Mouse (Mus musculus) CH12.LX (cell line): Measurements from ENCODE around the gene Zfp560. TPM values are rescaled to one million over a fixed set of nuclear protein-coding genes. Genes with fewer than 3 reads are reported as not detected.

ENCODE experiments used
- DNase-seq: peaks from one replicate; pipeline ENCODE4 v3.0.0-alpha.2; 2013; ENCODE audit errors: extremely low read depth
- H3K27ac ChIP-seq: 2 replicates; pipeline ENCODE4 v1.5.1; 2012; ENCODE audit warnings: low read depth, mild to moderate bottlenecking, control low read depth, moderate library complexity; ENCODE audit not compliant: insufficient read depth
- H3K27me3 ChIP-seq: replicated peaks from 2 replicates; pipeline ENCODE3; 2012; ENCODE audit warnings: inconsistent platforms
- H3K36me3 ChIP-seq, 2 experiments: replicated peaks in 1 of 2; 2 replicates each; pipeline versions ENCODE3 to v1.6.1; 2012; ENCODE audit warnings: inconsistent platforms in 1 of 2, low read length in 1 of 2, mild to moderate bottlenecking in 1 of 2, mixed read lengths in 1 of 2, moderate library complexity in 1 of 2; ENCODE audit not compliant: control insufficient read depth in 1 of 2, insufficient read depth in 1 of 2
- H3K4me1 ChIP-seq, 2 experiments: 2 replicates each; pipeline ENCODE4 v1.6.1; 2012; ENCODE audit warnings: inconsistent platforms in 1 of 2, moderate library complexity in 1 of 2; ENCODE audit not compliant: insufficient read depth in 2 of 2, control insufficient read depth in 1 of 2
- H3K4me2 ChIP-seq: 2 replicates; pipeline ENCODE4 v1.6.1; 2012; ENCODE audit warnings: low read depth, mild to moderate bottlenecking, control low read depth; ENCODE audit not compliant: poor library complexity, insufficient read depth, severe bottlenecking
- H3K4me3 ChIP-seq, 3 experiments: fragments of 150-350 bp in 1 of 3; sonication (generic) in 1 of 3; replicated peaks in 1 of 3; 2 replicates each; pipeline versions ENCODE3 to v1.5.1; 2011 to 2012; ENCODE audit warnings: low read depth in 2 of 3, low read length in 2 of 3, mild to moderate bottlenecking in 2 of 3, moderate library complexity in 2 of 3, control low read depth in 1 of 3, improper control_type of control experiment in 1 of 3, inconsistent platforms in 1 of 3, mixed read lengths in 1 of 3; ENCODE audit not compliant: poor library complexity in 1 of 3
- H3K79me2 ChIP-seq: replicated peaks from 2 replicates; pipeline ENCODE4 v1.6.1; 2012; ENCODE audit warnings: mild to moderate bottlenecking, moderate library complexity; ENCODE audit not compliant: control insufficient read depth, poor library complexity, insufficient read depth, severe bottlenecking; ENCODE audit errors: extremely low read depth
- H3K9ac ChIP-seq: 2 replicates; pipeline ENCODE4 v1.6.1; 2012; ENCODE audit warnings: low read depth, mild to moderate bottlenecking, control low read depth, moderate library complexity; ENCODE audit not compliant: insufficient read depth
- H3K9me3 ChIP-seq: replicated peaks from 2 replicates; pipeline ENCODE3; 2012; ENCODE audit warnings: low read length, inconsistent platforms, mixed read lengths
- BHLHE40 ChIP-seq: IDR thresholded peaks from 2 replicates; pipeline ENCODE4 v1.6.1; 2011; ENCODE audit warnings: mild to moderate bottlenecking, low read depth, low read length, improper control_type of control experiment
- CHD2 ChIP-seq: IDR thresholded peaks from 2 replicates; pipeline ENCODE4 v1.6.1; 2011; ENCODE audit warnings: low read length, improper control_type of control experiment
- CTCF ChIP-seq, 2 experiments: IDR thresholded peaks in 1 of 2; conservative IDR thresholded peaks in 1 of 2; 2 replicates each; pipeline ENCODE4 v1.5.1; 2011 to 2012; ENCODE audit warnings: low read depth in 2 of 2, low read length in 2 of 2, improper control_type of control experiment in 1 of 2, inconsistent platforms in 1 of 2, mild to moderate bottlenecking in 1 of 2, moderate library complexity in 1 of 2
- EP300 ChIP-seq: IDR thresholded peaks from 2 replicates; pipeline ENCODE4 v1.6.1; 2011; ENCODE audit warnings: low read length, improper control_type of control experiment
- IRF4 ChIP-seq: IDR thresholded peaks from 2 replicates; pipeline ENCODE4 v1.6.1; 2014; ENCODE audit warnings: low read depth, mild to moderate bottlenecking, inconsistent platforms, low read length, improper control_type of control experiment
- JUND ChIP-seq: conservative IDR thresholded peaks from 2 replicates; pipeline ENCODE4 v1.6.1; 2011; ENCODE audit warnings: low read depth, low read length, improper control_type of control experiment
- KAT2A ChIP-seq: IDR thresholded peaks from 2 replicates; pipeline ENCODE4 v1.6.1; 2012; ENCODE audit warnings: low read length, improper control_type of control experiment, inconsistent platforms; ENCODE audit not compliant: insufficient replicate concordance
- MAFK ChIP-seq: IDR thresholded peaks from 2 replicates; pipeline ENCODE4 v1.6.1; 2011; ENCODE audit warnings: low read length, improper control_type of control experiment; ENCODE audit not compliant: insufficient replicate concordance
- MAZ ChIP-seq: IDR thresholded peaks from 2 replicates; pipeline ENCODE4 v1.6.1; 2012; ENCODE audit warnings: low read depth, mild to moderate bottlenecking, inconsistent platforms, low read length, improper control_type of control experiment, moderate library complexity
- MEF2A ChIP-seq: IDR thresholded peaks from 2 replicates; pipeline ENCODE4 v1.6.1; 2014; ENCODE audit warnings: low read depth, mild to moderate bottlenecking, inconsistent platforms, low read length, improper control_type of control experiment, borderline replicate concordance
- MXI1 ChIP-seq: IDR thresholded peaks from 2 replicates; pipeline ENCODE4 v1.6.1; 2011; ENCODE audit warnings: mild to moderate bottlenecking, low read depth, low read length, improper control_type of control experiment
- MYC ChIP-seq: IDR thresholded peaks from 2 replicates; pipeline ENCODE4 v1.6.1; 2011; ENCODE audit warnings: low read depth, mild to moderate bottlenecking, improper control_type of control experiment, low read length
- NELFE ChIP-seq: IDR thresholded peaks from 2 replicates; pipeline ENCODE4 v1.6.1; 2011; ENCODE audit warnings: low read depth, low read length, improper control_type of control experiment
- PAX5 ChIP-seq: IDR thresholded peaks from 2 replicates; pipeline ENCODE4 v1.6.1; 2012; ENCODE audit warnings: low read length, inconsistent platforms, mixed read lengths
- POLR2A ChIP-seq: IDR thresholded peaks from 2 replicates; pipeline ENCODE4 v1.6.1; 2011; ENCODE audit warnings: low read depth, mild to moderate bottlenecking, improper control_type of control experiment, low read length
- RAD21 ChIP-seq: IDR thresholded peaks from 2 replicates; pipeline ENCODE4 v1.6.1; 2011; ENCODE audit warnings: low read depth, mild to moderate bottlenecking, low read length, improper control_type of control experiment, moderate library complexity
- RCOR1 ChIP-seq: conservative IDR thresholded peaks from 2 replicates; pipeline ENCODE4 v1.6.1; 2012; ENCODE audit warnings: low read depth, mild to moderate bottlenecking, inconsistent platforms, low read length, improper control_type of control experiment
- SIN3A ChIP-seq: IDR thresholded peaks from 2 replicates; pipeline ENCODE4 v1.6.1; 2012; ENCODE audit warnings: low read length, improper control_type of control experiment, inconsistent platforms
- TBP ChIP-seq: conservative IDR thresholded peaks from 2 replicates; pipeline ENCODE4 v1.6.1; 2011; ENCODE audit warnings: low read depth, low read length, improper control_type of control experiment
- TCF12 ChIP-seq: IDR thresholded peaks from 2 replicates; pipeline ENCODE4 v1.6.1; 2014; ENCODE audit warnings: low read depth, mild to moderate bottlenecking, inconsistent platforms, low read length, improper control_type of control experiment
- ZKSCAN1 ChIP-seq: IDR thresholded peaks from 2 replicates; pipeline ENCODE4 v1.6.1; 2012; ENCODE audit warnings: low read depth, inconsistent platforms, low read length, improper control_type of control experiment, borderline replicate concordance
- ZMIZ1 ChIP-seq: IDR thresholded peaks from 2 replicates; pipeline ENCODE4 v1.6.1; 2012; ENCODE audit warnings: low read depth, mild to moderate bottlenecking, inconsistent platforms, low read length, improper control_type of control experiment
- dilution Hi-C: fragments of 300-500 bp; cut with MboI; formaldehyde crosslinking; loops from 2 replicates; pipeline ENCODE4 v1.14.3; 2020; ENCODE audit warnings: low sequenced_read_pairs; ENCODE audit not compliant: extremely low pct_unique_long_range_greater_than_20kb, extremely low pct_ligation_motif_present
- in situ Hi-C: fragments of 300-500 bp; cut with MboI; formaldehyde crosslinking; loops from 3 replicates; pipeline ENCODE4 v1.14.3; 2019; ENCODE audit warnings: low sequenced_read_pairs, low pct_ligation_motif_present, low pct_unique_long_range_greater_than_20kb, mixed read lengths
- polyA plus RNA-seq: library from polyadenylated mRNA; unstranded; fragments of >175 nt; gene quantifications from 2 replicates; pipeline ENCODE4 v1.2.1, GENCODE M21; 2012; ENCODE audit warnings: low read depth; ENCODE audit not compliant: insufficient read length
- total RNA-seq, 2 experiments: library from RNA; depleted of rRNA; stranded (reverse); fragments of 300-350 nt in 1 of 2; fragments of >200 nt in 1 of 2; gene quantifications; 2 replicates each; pipeline ENCODE4 v1.2.3; 2012 to 2014

Zfp560 gene
- total and polyA plus RNA-seq, 3 experiments: 10.6 to 29.0 (median 12.4) TPM

DNA sequence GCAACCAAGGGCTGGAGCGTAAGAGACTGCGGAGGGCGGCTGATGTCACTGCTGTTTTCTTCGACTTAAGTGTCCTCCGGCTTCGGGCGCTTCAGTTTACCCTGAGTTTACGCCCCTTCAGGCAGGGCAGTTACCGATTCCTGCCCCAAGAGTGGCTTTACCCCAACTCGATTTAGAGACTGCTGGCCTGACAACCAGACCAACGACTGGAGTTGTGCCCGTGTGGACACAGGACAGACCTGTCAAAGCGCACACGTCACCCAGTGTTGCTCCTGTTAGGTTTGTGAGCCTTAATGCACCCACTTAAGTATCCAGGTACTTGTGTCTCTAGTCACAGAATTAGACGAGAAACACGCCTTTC lies 346 bp upstream of the Zfp560 start:
- DNase-seq: no peak
- dilution Hi-C loops: no loop called here
- peak overlapping the region; percentile 75 to 84 (median 77) for H3K4me3 ChIP-seq
- no peaks in the 10 kb centered on the region for H3K27me3 ChIP-seq
- no peaks in the 10 kb centered on the region for H3K9me3 ChIP-seq
- no peaks in the 10 kb centered on the region for H3K36me3 ChIP-seq
- TF ChIP-seq TBP: no peak
- peak; percentile 2; the same call in 1 of the 2 replicates for TF ChIP-seq SIN3A
- no peaks in the 10 kb centered on the region for H3K79me2 ChIP-seq
- in situ Hi-C loops: no loop called here
- peak overlapping the region; percentile 55; the same call in 1 of the 2 replicates for H3K4me2 ChIP-seq
- no peak overlapping the region for H3K27ac ChIP-seq
- peak overlapping the region; percentile 18 for H3K9ac ChIP-seq
- peaks cover 5 to 18% of the 10 kb centered on the region in 2 experiments; a peak in 3 of 4 replicates for H3K4me1 ChIP-seq

DNA sequence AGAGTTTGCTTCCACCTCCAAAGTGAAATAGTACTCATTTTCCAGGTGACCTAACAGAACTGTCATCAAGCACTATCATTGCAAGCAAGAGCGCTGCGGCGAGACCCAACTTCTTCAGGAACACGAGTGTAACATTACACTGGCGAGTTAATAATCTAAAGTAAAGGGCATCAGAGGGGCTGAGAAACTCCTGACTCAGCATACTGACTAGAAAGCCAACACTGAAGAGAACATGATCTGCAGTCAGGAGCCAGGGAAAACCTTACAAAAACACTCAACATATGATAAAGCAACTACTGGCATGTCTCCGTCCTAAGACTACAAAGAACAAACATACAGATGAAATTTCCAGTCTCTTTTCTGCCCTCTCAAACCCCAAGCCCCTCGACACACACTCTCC lies 1.3 kb downstream of the Zfp560 start:
- no peak overlapping the region for H3K27ac ChIP-seq
- TF ChIP-seq MAFK (peak; percentile 75; the same call in 1 of the 2 replicates), KAT2A (no peak), TCF12 (no peak), PAX5 (no peak)
- TF ChIP-seq, all 38 proteins: peak for 1
- in situ Hi-C loops (no loop called here), dilution Hi-C loops (no loop called here)
- Histone ChIP-seq H3K4me3 (no peak overlapping the region), H3K27me3 (no peaks in the 10 kb centered on the region), H3K9ac (no peak overlapping the region), H3K36me3 (no peaks in the 10 kb centered on the region), H3K79me2 (0 out of 2 replicates have a peak, but pooled peaks cover 2% of the 10 kb centered on the region), H3K4me2 (peak overlapping the region; percentile 59), H3K4me1 (peaks cover 5 to 18% of the 10 kb centered on the region in 2 experiments; a peak in 3 of 4 replicates), H3K9me3 (no peaks in the 10 kb centered on the region)
- no peak for DNase-seq

DNA sequence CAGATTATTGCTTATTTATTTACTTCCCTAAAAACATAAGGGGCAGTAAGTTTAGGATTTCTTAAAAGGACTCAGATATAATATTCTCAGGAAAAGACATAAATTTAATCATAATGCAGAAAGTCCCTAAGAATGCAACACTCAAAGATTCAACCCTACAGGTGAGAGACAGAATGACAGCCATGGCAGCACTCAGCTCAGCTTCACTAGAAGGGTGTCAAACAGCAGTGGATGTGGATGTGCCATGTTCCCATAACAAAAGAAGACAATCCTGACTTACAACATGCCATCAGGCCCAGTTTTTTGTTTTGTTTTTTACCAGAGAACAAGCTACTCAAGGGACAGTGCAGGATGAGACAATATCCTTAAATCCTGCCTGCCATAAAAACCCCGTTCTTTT lies 10.3 kb downstream of the Zfp560 start:
- H3K4me3 ChIP-seq: no peak overlapping the region
- no peak overlapping the region for H3K27ac ChIP-seq
- no peak overlapping the region for H3K4me2 ChIP-seq
- no peaks in the 10 kb centered on the region for H3K27me3 ChIP-seq
- in situ Hi-C loops (no loop called here), dilution Hi-C loops (no loop called here)
- no peak for DNase-seq
- peaks cover 0 to 6% of the 10 kb centered on the region in 2 experiments; a peak in 1 of 4 replicates for H3K4me1 ChIP-seq
- H3K9ac ChIP-seq: no peak overlapping the region
- H3K9me3 ChIP-seq: no peaks in the 10 kb centered on the region
- H3K36me3 ChIP-seq: no peaks in the 10 kb centered on the region
- TF ChIP-seq MXI1 (no peak), MYC (no peak), TBP (no peak), MAZ (no peak), NELFE (no peak), CTCF (conservative IDR thresholded peaks at IDR 0.05 in 1 of 2, IDR thresholded peaks at IDR 0.05 in 1 of 2; ENCODE audit: low read depth in 2 of 2, low read length in 2 of 2) (no peak), RAD21 (no peak), CHD2 (no peak), POLR2A (no peak), BHLHE40 (no peak), ZMIZ1 (no peak), MEF2A (no peak), JUND (no peak), IRF4 (no peak), SIN3A (no peak), ZKSCAN1 (no peak), RCOR1 (no peak), EP300 (no peak)
- H3K79me2 ChIP-seq: 0 out of 2 replicates have a peak, but pooled peaks cover 2% of the 10 kb centered on the region
